Mouse (Mus musculus): ENCODE results near the gene Moxd2. TPM values are rescaled to one million over a fixed set of nuclear protein-coding genes. Genes with fewer than 3 reads are reported as not detected.

Moxd2 gene
- not detected in 2 replicates for polyA plus RNA-seq (2012; rRNA removed)

DNA sequence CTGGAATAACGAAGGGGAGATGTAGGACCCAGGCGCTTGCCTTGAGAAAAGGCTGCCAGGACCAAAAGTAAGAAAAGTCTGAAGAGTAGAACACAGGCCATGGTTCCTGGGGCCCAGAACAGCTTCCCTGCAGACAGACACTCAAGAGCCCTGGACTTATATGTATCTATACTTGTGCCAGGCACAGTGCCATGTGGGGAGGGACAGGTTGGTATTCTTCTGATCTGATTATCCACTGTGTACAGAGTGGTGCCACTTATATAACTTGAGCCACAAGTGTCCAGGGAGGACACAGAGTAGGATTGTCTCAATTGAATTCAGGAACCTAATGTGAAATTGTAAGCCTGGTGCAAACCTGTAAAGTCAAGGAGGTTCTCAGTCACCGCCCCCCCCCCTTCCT is at the start of gene Moxd2:
Gene Moxd2 (minus strand): TSS at position 101 of the 400 bp plus-strand sequence.

DNA sequence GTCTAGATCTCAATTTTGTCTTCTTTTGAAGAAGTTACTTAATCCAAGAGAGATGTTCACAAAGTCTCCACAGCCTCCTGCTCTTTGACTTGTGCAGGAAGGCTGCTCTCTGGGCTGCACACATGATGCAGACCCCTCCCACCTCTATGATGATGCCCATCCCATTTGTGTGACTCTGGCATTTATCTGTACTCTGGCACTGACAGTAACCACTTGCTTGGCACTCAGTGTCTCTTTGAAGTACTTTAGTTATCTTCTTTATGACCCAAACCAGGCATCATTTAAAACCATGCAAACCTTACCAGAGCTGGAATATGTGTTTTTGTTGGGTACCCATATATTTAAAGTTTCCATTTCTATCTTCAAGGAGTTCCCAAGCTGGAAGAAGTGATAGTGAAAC is 13.0 kb upstream of the Moxd2 start, which contains the start of gene Prss58:
Gene Prss58 (minus strand): TSS at position 101 of the 400 bp plus-strand sequence.

Other genes starting within 250 kb of the Moxd2 start
- not detected in 2 replicates for gene Prss58, start 12.9 kb upstream of the Moxd2 start, polyA plus RNA-seq (2012; rRNA removed)
- not detected in 2 replicates for gene 1700074P13Rik, start 53.1 kb upstream of the Moxd2 start, polyA plus RNA-seq (2012; rRNA removed)
- gene Gm4744, start 64.4 kb upstream of the Moxd2 start, polyA plus RNA-seq (2012; rRNA removed) = not detected in 2 replicates
- gene 1810009J06Rik, start 77.3 kb upstream of the Moxd2 start, polyA plus RNA-seq (2012; rRNA removed) = not detected in 2 replicates
- not detected in 2 replicates for gene Gm2663, start 112.0 kb upstream of the Moxd2 start, polyA plus RNA-seq (2012; rRNA removed)
- 0.25 TPM in 1 of 2 replicates, not detected in the other for gene 2210010C04Rik, start 148.0 kb upstream of the Moxd2 start, polyA plus RNA-seq (2012; rRNA removed)